Mouse (Mus musculus) monocyte, adult 2 months (primary cell): Measurements from ENCODE around the gene Tmie.
"Not testable (repeated sequence)": the region's sequence is repeated elsewhere in the genome, so short reads cannot be mapped to it uniquely, and the experiment has no call there.

ENCODE experiments used
- DNase-seq, 2 experiments: peaks; one replicate each; pipeline ENCODE4 v3.0.0; 2022; ENCODE audit warnings: low spot score in 2 of 2, low read depth in 1 of 2

The Tmie gene

GRCm38 (mm10) chr9:110841438-110841837 is 38.5 kb downstream of the Tmie start:
- DNase-seq = no peak

GRCm38 (mm10) chr9:110840905-110841304 is 39.0 kb downstream of the Tmie start:
- DNase-seq = no peak

- DNase-seq = no peak
These were observed 43.8 kb downstream of the Tmie start for GRCm38 (mm10) chr9:110836112-110836511.

- no peak for DNase-seq
These were observed 45.0 kb downstream of the Tmie start for GRCm38 (mm10) chr9:110834961-110835360.

- no peak for DNase-seq
These were observed 45.5 kb downstream of the Tmie start, which contains the start of gene Prss45 for GRCm38 (mm10) chr9:110834411-110834810. Gene Prss45 (plus strand): TSS chr9:110834588.

GRCm38 (mm10) chr9:110833021-110833420 is 46.9 kb downstream of the Tmie start:
- DNase-seq = no peak

GRCm38 (mm10) chr9:110826390-110826789 is 53.5 kb downstream of the Tmie start, which contains the start of gene Prss43:
Gene Prss43 (plus strand): TSS chr9:110826690.
- no peak for DNase-seq

GRCm38 (mm10) chr9:110825832-110826231 is 54.1 kb downstream of the Tmie start:
- DNase-seq = no peak

GRCm38 (mm10) chr9:110825426-110825825 is 54.5 kb downstream of the Tmie start:
- DNase-seq = no peak

GRCm38 (mm10) chr9:110821436-110821835 is 58.5 kb downstream of the Tmie start:
- no peak for DNase-seq

- DNase-seq = not testable (repeated sequence)
These were observed 59.4 kb downstream of the Tmie start for GRCm38 (mm10) chr9:110820546-110820945.
